ENCODE assay signal across 23 mouse cellular contexts in the genomic region with DNA sequence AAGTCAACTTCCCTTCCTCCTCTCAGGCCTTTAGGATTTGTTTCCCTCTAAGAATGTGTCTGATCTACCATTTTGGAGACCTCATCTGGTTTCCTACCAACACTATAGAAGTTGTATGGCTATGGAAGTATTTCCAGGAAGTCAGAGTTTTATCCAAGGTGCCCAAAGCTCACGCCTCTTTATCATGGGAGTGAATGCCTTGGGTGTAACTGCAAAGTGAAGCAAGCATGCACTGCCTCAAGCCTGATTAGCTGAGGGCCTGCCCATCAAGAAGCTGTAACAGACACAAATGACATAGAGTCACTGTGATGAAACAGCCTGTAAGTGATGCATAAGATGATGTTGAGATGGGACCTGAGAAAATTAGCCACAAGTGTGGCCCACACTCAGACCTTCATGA.
"Had no signal": no experiment of that assay in that cellular context is flagged by ENCODE, and none has a peak within 500 bp of the region (broad histone marks: within the 10 kb centered on the region; RNA-seq: fewer than 3 reads in every experiment).

No protein-coding gene starts in this region.

- ATAC-seq: hindbrain, embryonic 16.5 days; inflammation-experienced regulatory T-cells, adult 6 months; intestine, embryonic 15.5 days; intestine, postnatal 0 days had no signal

- H3K4me2 ChIP-seq: heart, embryonic 12.5 days; hindbrain, embryonic 12.5 days; hindbrain, embryonic 14.5 days; intestine, embryonic 15.5 days; limb, embryonic 12.5 days had no signal

- H3K4me3 ChIP-seq: gastrocnemius, adult 2 months; heart, adult 2 months; heart, embryonic 12.5 days; hindbrain, embryonic 10.5 days; hindbrain, embryonic 12.5 days; intestine, embryonic 15.5 days; layer of hippocampus, adult 2 months; left cerebral cortex, adult 2 months; limb, embryonic 10.5 days; limb, embryonic 12.5 days had no signal

- H3K27me3 ChIP-seq: heart, embryonic 12.5 days; hindbrain, embryonic 12.5 days; intestine, embryonic 15.5 days; limb, embryonic 12.5 days had no signal

- H3K4me1 ChIP-seq: heart, embryonic 12.5 days; hindbrain, embryonic 10.5 days; hindbrain, embryonic 12.5 days; intestine, embryonic 15.5 days; limb, embryonic 10.5 days; limb, embryonic 12.5 days had no signal

- DNase-seq: gastrocnemius, adult 2 months; gastrocnemius, postnatal 10 days; gastrocnemius, postnatal 25 days; heart, adult 2 months; heart, postnatal 10 days; heart, postnatal 4 days; kidney, adult 18-20 months; kidney, adult 8-10 months; kidney, postnatal 10 days; kidney, postnatal 25 days; kidney, postnatal 4 days had no signal

- H3K27ac ChIP-seq: gastrocnemius, adult 2 months; heart, adult 2 months; hindbrain, embryonic 10.5 days; hindbrain, embryonic 12.5 days; hindbrain, embryonic 14.5 days; intestine, embryonic 15.5 days; layer of hippocampus, adult 2 months; left cerebral cortex, adult 2 months; limb, embryonic 10.5 days; limb, embryonic 12.5 days had no signal

- H3K9ac ChIP-seq: heart, embryonic 12.5 days; hindbrain, embryonic 12.5 days; hindbrain, embryonic 14.5 days; intestine, embryonic 15.5 days; limb, embryonic 12.5 days had no signal

- H3K9me3 ChIP-seq: hindbrain, embryonic 10.5 days; hindbrain, embryonic 12.5 days; intestine, embryonic 15.5 days; limb, embryonic 10.5 days had no signal

- H3K36me3 ChIP-seq: heart, embryonic 12.5 days; hindbrain, embryonic 10.5 days; hindbrain, embryonic 12.5 days; intestine, embryonic 15.5 days; limb, embryonic 10.5 days; limb, embryonic 12.5 days had no signal
